Mouse (Mus musculus) limb, embryonic 15.5 days (tissue): Measurements from ENCODE around the gene Ift43. TPM values are rescaled to one million over a fixed set of nuclear protein-coding genes. Genes with fewer than 3 reads are reported as not detected.

ENCODE experiments used
- ATAC-seq: fragments of 200-750 bp; cut with Nextera tagmentation; 2 replicates; pipeline ENCODE4 v1.8.0; 2017; ENCODE audit warnings: low read depth, moderate TSS enrichment; ENCODE audit not compliant: insufficient number of reproducible peaks, low FRiP score, low TSS enrichment
- H3K27ac ChIP-seq: fragments of 300-500 bp; sonication (generic); 2 replicates; pipeline ENCODE4 v1.5.1; 2015; ENCODE audit warnings: moderate library complexity, mild to moderate bottlenecking, inconsistent platforms
- H3K27me3 ChIP-seq: fragments of 300-500 bp; sonication (generic); 2 replicates; pipeline ENCODE4 v1.6.1; 2015; ENCODE audit warnings: inconsistent platforms
- H3K36me3 ChIP-seq: fragments of 300-500 bp; sonication (generic); 2 replicates; pipeline ENCODE4 v1.6.1; 2015; ENCODE audit warnings: inconsistent platforms
- H3K4me1 ChIP-seq: fragments of 300-500 bp; sonication (generic); 2 replicates; pipeline ENCODE4 v1.6.1; 2015; ENCODE audit warnings: inconsistent platforms
- H3K4me2 ChIP-seq: fragments of 300-500 bp; sonication (generic); 2 replicates; pipeline ENCODE4 v1.6.1; 2015; ENCODE audit warnings: mild to moderate bottlenecking, inconsistent platforms
- H3K4me3 ChIP-seq: fragments of 300-500 bp; sonication (generic); 2 replicates; pipeline ENCODE4 v1.5.1; 2015; ENCODE audit warnings: mild to moderate bottlenecking, inconsistent platforms
- H3K9ac ChIP-seq: fragments of 300-500 bp; sonication (generic); 2 replicates; pipeline ENCODE4 v1.6.1; 2015; ENCODE audit warnings: inconsistent platforms
- H3K9me3 ChIP-seq: fragments of 300-500 bp; sonication (generic); 2 replicates; pipeline ENCODE4 v1.6.1; 2016; ENCODE audit warnings: inconsistent platforms
- WGBS: fragments of 180-500 bp; shearing (Covaris S2); methylation state at CpG from one replicate; pipeline ENCODE4 v1.1.7; 2015; 5-methylcytosine and 5-hydroxymethylcytosine counted together
- polyA plus RNA-seq: library from polyadenylated mRNA; unstranded; fragments of >200 nt; fragmentation: Nextera tagmentation; extraction: Ambion mirVana; gene quantifications from 2 replicates; pipeline ENCODE4 v1.2.1, GENCODE M21; 2015

Gene Ift43
- polyA plus RNA-seq, 1 experiment from 2014 or later = 78.3 TPM

- Histone ChIP-seq H3K4me2 (no peak overlapping the region), H3K27me3 (no peaks in the 10 kb centered on the region), H3K9me3 (no peaks in the 10 kb centered on the region), H3K4me1 (peaks cover 33% of the 10 kb centered on the region), H3K27ac (0 out of 2 replicates have a peak overlapping the region, but pooled peaks have one; percentile 1), H3K36me3 (0 out of 2 replicates have a peak, but pooled peaks cover 3% of the 10 kb centered on the region), H3K4me3 (no peak overlapping the region), H3K9ac (no peak overlapping the region)
- 69% methylated on average over 8 of the region's 8 CpGs for WGBS
- no peak for ATAC-seq
Observed at GRCm38 (mm10) chr12:86103852-86104251, 21.5 kb downstream of the Ift43 start.

- H3K27ac ChIP-seq = 0 out of 2 replicates have a peak overlapping the region, but pooled peaks have one; percentile 1
- no peak overlapping the region for H3K9ac ChIP-seq
- no peak overlapping the region for H3K4me3 ChIP-seq
- H3K4me1 ChIP-seq = peaks cover 33% of the 10 kb centered on the region
- H3K4me2 ChIP-seq = no peak overlapping the region
- 0 out of 2 replicates have a peak, but pooled peaks cover 7% of the 10 kb centered on the region for H3K36me3 ChIP-seq
- ATAC-seq = no peak
- WGBS = 59% methylated on average over 11 of the region's 11 CpGs
- H3K9me3 ChIP-seq = no peaks in the 10 kb centered on the region
- no peaks in the 10 kb centered on the region for H3K27me3 ChIP-seq
Observed at GRCm38 (mm10) chr12:86104297-86104696, 22.0 kb downstream of the Ift43 start.

DNA sequence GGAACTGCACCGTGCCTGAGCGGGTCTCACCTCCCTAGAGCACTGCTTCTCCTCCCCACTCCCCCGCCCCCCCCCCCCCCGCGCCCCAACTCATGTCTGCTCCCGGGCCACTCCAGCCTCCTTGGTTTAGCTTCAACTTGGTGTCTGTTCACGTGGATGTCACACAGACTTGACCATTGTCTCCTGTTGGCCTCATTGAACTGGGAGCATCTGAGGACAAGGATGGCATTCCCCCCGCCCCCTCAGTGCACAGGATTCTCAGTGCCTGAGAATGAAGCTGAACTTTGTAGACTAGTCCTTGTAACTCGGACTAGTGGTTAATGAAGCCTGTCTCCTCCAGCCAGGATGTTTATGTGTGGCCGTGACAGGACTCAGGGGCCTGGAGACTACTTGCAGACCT lies 23.2 kb downstream of the Ift43 start:
- H3K9me3 ChIP-seq = no peaks in the 10 kb centered on the region
- no peak overlapping the region for H3K9ac ChIP-seq
- H3K27ac ChIP-seq = no peak overlapping the region
- 0 out of 2 replicates have a peak, but pooled peaks cover 9% of the 10 kb centered on the region for H3K36me3 ChIP-seq
- peaks cover 31% of the 10 kb centered on the region for H3K4me1 ChIP-seq
- H3K4me2 ChIP-seq = no peak overlapping the region
- WGBS = 78% methylated on average over 8 of the region's 10 CpGs
- H3K27me3 ChIP-seq = no peaks in the 10 kb centered on the region
- H3K4me3 ChIP-seq = no peak overlapping the region
- no peak for ATAC-seq

- ATAC-seq = no peak
- Histone ChIP-seq H3K4me1 (peaks cover 26% of the 10 kb centered on the region), H3K9me3 (no peaks in the 10 kb centered on the region), H3K27ac (no peak overlapping the region), H3K4me2 (no peak overlapping the region), H3K36me3 (0 out of 2 replicates have a peak, but pooled peaks cover 9% of the 10 kb centered on the region), H3K27me3 (no peaks in the 10 kb centered on the region), H3K9ac (no peak overlapping the region), H3K4me3 (no peak overlapping the region)
- WGBS = 92% methylated on average over 9 of the region's 9 CpGs
Observed at GRCm38 (mm10) chr12:86106086-86106485, 23.7 kb downstream of the Ift43 start.

GRCm38 (mm10) chr12:86107645-86108044 lies 25.3 kb downstream of the Ift43 start:
- Histone ChIP-seq H3K9ac (no peak overlapping the region), H3K4me2 (no peak overlapping the region), H3K9me3 (no peaks in the 10 kb centered on the region), H3K27me3 (no peaks in the 10 kb centered on the region), H3K36me3 (0 out of 2 replicates have a peak, but pooled peaks cover 11% of the 10 kb centered on the region), H3K4me1 (peaks cover 21% of the 10 kb centered on the region), H3K4me3 (no peak overlapping the region), H3K27ac (0 out of 2 replicates have a peak overlapping the region, but pooled peaks have one; percentile 38)
- no peak for ATAC-seq
- WGBS = 56% methylated on average over 7 of the region's 7 CpGs

DNA sequence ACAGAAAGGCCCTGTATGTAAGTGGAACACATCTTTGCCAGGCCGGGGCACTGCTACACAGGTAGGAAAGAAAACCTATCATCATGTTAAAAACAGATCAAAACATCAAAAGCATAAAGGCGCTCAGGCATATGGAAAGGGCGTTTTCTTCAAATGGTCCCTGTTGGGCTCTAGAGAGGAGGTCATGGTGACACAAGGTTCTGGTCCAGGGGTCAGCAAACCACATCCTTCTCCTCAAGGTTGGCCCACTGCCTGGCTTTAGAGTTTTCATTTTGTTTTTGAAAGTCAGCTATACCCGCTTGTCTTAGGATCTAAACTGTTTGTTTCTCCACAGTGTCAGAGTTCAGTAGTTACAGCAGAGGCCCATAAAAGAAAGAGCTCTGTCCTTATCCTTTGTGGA lies 27.2 kb downstream of the Ift43 start:
- H3K9ac ChIP-seq = no peak overlapping the region
- ATAC-seq = no peak
- no peak overlapping the region for H3K27ac ChIP-seq
- 78% methylated on average over 4 of the region's 4 CpGs for WGBS
- 0 out of 2 replicates have a peak, but pooled peaks cover 17% of the 10 kb centered on the region for H3K36me3 ChIP-seq
- H3K27me3 ChIP-seq = no peaks in the 10 kb centered on the region
- no peak overlapping the region for H3K4me3 ChIP-seq
- peaks cover 3% of the 10 kb centered on the region for H3K4me1 ChIP-seq
- no peaks in the 10 kb centered on the region for H3K9me3 ChIP-seq
- no peak overlapping the region for H3K4me2 ChIP-seq

DNA sequence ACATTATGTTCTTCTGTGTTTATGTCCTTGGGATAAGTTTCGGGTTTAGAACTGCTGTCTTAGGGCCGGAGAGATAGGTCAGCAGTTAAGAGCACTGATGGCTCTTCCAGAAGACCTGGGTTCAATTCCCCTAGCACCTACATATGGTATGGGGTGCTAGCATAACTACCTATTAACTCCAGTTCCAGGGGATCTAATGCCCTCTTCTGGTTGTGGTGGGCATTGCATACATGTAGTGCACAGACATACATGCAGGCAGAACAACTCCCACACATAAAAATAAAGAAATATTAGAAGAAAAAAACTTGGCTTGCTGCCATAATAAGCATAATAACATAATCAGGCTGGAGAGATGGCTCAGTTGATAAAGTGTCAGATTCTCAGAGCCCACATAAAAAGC lies 28.3 kb downstream of the Ift43 start:
- WGBS = 98% methylated on average over 2 of the region's 2 CpGs
- no peak overlapping the region for H3K9ac ChIP-seq
- H3K4me2 ChIP-seq = no peak overlapping the region
- H3K4me3 ChIP-seq = no peak overlapping the region
- no peak overlapping the region for H3K27ac ChIP-seq
- no peaks in the 10 kb centered on the region for H3K9me3 ChIP-seq
- no peak for ATAC-seq
- no peaks in the 10 kb centered on the region for H3K27me3 ChIP-seq
- H3K36me3 ChIP-seq = 0 out of 2 replicates have a peak, but pooled peaks cover 17% of the 10 kb centered on the region
- no peaks in the 10 kb centered on the region for H3K4me1 ChIP-seq

GRCm38 (mm10) chr12:86116295-86116835 lies 34.0 kb downstream of the Ift43 start:
- 0 out of 2 replicates have a peak, but pooled peaks cover 8% of the 10 kb centered on the region for H3K36me3 ChIP-seq
- no peak for ATAC-seq
- H3K4me3 ChIP-seq = no peak overlapping the region
- H3K4me1 ChIP-seq = no peaks in the 10 kb centered on the region
- H3K9ac ChIP-seq = no peak overlapping the region
- 65% methylated on average over 15 of the region's 15 CpGs for WGBS
- no peak overlapping the region for H3K27ac ChIP-seq
- H3K4me2 ChIP-seq = no peak overlapping the region
- no peaks in the 10 kb centered on the region for H3K9me3 ChIP-seq
- H3K27me3 ChIP-seq = no peaks in the 10 kb centered on the region

- H3K36me3 ChIP-seq = no peaks in the 10 kb centered on the region; the same call in 1 of the 2 replicates
- H3K9ac ChIP-seq = no peak overlapping the region
- no peak overlapping the region for H3K4me2 ChIP-seq
- no peaks in the 10 kb centered on the region for H3K4me1 ChIP-seq
- H3K27me3 ChIP-seq = no peaks in the 10 kb centered on the region
- H3K27ac ChIP-seq = no peak overlapping the region
- H3K9me3 ChIP-seq = no peaks in the 10 kb centered on the region
- H3K4me3 ChIP-seq = no peak overlapping the region
- 67% methylated on average over 6 of the region's 6 CpGs for WGBS
- no peak for ATAC-seq
Observed at GRCm38 (mm10) chr12:86124016-86124415, 41.7 kb downstream of the Ift43 start.

- ATAC-seq = no peak
- H3K27ac ChIP-seq = no peak overlapping the region
- no peaks in the 10 kb centered on the region for H3K9me3 ChIP-seq
- no peak overlapping the region for H3K9ac ChIP-seq
- H3K4me2 ChIP-seq = no peak overlapping the region
- H3K4me3 ChIP-seq = no peak overlapping the region
- WGBS = 75% methylated on average over 6 of the region's 6 CpGs
- no peaks in the 10 kb centered on the region for H3K27me3 ChIP-seq
- H3K4me1 ChIP-seq = peaks cover 14% of the 10 kb centered on the region
- H3K36me3 ChIP-seq = no peaks in the 10 kb centered on the region
Observed at GRCm38 (mm10) chr12:86128122-86128521, 45.8 kb downstream of the Ift43 start.

DNA sequence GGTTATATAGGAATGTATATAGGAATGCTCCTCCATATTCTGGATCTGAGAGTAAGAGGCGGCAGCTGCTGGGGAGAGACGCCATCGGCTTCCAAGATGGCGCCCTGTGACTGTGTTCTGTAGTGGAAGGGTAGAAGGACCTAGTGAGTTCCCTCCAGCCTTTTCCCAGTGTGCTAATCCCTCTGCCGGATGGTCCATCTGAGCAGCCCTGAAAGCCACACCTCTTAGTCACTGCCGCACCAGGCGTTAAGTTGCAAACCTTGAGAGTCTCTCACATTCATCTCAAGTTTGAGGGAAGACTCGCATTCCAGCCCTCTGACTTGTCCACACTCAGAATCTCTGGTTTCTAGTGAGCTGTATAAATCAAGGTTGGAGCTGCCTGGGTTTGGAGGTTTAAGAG lies 46.7 kb downstream of the Ift43 start:
- WGBS = 89% methylated on average over 8 of the region's 8 CpGs
- no peaks in the 10 kb centered on the region for H3K36me3 ChIP-seq
- H3K9me3 ChIP-seq = no peaks in the 10 kb centered on the region
- H3K4me3 ChIP-seq = no peak overlapping the region
- H3K27me3 ChIP-seq = no peaks in the 10 kb centered on the region
- no peak for ATAC-seq
- H3K9ac ChIP-seq = no peak overlapping the region
- peaks cover 14% of the 10 kb centered on the region for H3K4me1 ChIP-seq
- no peak overlapping the region for H3K4me2 ChIP-seq
- H3K27ac ChIP-seq = no peak overlapping the region

DNA sequence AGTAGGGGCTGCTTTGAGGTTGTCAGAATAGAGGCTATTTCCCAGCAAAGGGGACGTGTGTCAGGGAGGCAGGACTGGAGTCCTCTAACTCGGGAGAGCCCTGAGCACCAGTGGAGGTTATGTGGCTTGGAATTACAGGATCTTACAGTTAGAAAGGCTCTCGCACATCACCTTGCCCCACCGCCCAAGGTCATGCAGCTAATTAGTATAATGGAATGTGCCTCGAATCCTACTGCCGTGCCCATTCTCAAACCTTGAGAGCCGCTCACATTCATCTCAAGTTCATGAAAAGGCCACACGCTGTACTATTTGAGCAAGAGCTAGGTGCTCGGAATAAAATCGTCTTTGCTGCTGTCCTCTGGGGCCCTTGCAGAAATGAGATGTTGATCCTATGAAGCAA lies 47.4 kb downstream of the Ift43 start:
- Histone ChIP-seq H3K4me1 (peaks cover 14% of the 10 kb centered on the region), H3K36me3 (no peaks in the 10 kb centered on the region), H3K9me3 (no peaks in the 10 kb centered on the region), H3K9ac (no peak overlapping the region), H3K4me3 (no peak overlapping the region), H3K27me3 (no peaks in the 10 kb centered on the region), H3K4me2 (no peak overlapping the region), H3K27ac (no peak overlapping the region)
- WGBS = 38% methylated on average over 10 of the region's 10 CpGs
- no peak for ATAC-seq
